Mouse (Mus musculus) mouse trophoblast stem cell (cell line): ENCODE results near the gene Ano9.

ENCODE experiments used
- in situ Hi-C, 2 experiments: fragments of 300-500 bp; cut with MseI, MboI; formaldehyde crosslinking; loops; 2 replicates in 1 of 2; 3 replicates in 1 of 2; pipeline ENCODE4 v1.15.1; 2025

The Ano9 gene

GRCm38 (mm10) chr7:141063353-141063752 lies 54.3 kb downstream of the Ano9 start:
- in situ Hi-C loops, result no loop called here

DNA sequence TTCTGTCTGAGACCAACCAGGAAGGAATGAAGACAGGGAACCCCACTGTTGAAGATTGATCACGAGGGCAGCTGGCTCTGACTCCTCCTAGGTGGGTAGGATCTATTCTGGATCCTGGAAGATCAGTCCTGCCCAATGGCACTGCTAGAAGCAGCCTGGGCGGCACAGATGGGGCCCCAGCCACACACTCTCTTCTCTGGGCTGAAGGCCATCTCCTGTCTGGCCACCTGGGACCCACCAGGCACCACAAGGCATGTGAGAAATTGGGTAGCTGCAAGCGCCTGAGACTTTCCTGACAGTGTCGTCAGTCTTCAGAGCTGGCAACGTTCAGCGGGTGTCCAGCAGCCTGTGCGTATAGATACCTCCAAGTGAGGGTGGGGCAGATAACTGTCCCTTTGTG lies 55.1 kb downstream of the Ano9 start:
- in situ Hi-C loops, result no loop called here

- in situ Hi-C loops, result no loop called here
Observed at GRCm38 (mm10) chr7:141061269-141061692, 56.3 kb downstream of the Ano9 start.

DNA sequence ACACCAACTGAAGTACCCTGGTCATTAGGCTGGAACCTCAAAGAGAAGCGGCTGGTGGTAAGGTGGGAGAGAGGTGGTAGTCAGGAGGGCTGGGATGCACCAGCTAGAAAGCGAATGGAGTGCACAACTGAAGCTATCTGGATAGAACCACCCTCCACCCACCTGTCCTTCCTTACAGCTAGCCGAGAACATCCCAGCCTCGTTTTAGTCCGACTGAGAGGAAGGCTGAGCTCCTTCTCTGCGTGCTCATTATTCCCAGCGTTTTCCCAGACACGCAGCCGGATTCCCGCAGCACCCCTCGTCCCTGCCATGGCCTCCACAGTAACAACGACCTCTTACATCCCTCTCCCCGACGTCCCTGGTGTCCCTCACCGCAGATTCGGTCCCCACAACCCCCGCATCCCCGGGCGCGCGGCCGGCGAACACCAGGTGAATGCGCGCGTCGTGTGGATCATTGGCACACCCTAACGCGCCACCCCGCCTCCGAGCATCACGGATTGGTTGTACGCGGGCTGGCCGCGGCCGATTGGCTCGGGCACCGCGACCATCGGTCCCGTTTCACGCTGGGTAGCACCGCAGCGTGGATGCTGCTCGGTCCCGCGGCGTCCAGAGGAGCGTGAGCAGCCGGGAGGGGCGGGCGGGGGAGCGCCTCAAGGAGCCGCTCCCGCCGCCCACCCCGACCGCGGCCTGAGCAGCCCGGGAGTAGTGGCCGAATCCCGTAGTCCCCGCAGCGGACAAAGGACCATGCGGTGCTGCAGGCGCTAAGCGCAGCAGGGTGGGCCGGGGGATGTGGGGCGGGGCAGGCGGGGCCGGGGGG lies 57.0 kb downstream of the Ano9 start, which contains the start of gene B4galnt4:
Gene B4galnt4, plus strand, starts transcription at position 679 of the 817 bp plus-strand sequence.
- in situ Hi-C loops, result no loop called here

- in situ Hi-C loops, result no loop called here
Observed at GRCm38 (mm10) chr7:141059929-141060328, 57.7 kb downstream of the Ano9 start.

- in situ Hi-C loops, result no loop called here
Observed at GRCm38 (mm10) chr7:141058601-141059341, 58.8 kb downstream of the Ano9 start.

DNA sequence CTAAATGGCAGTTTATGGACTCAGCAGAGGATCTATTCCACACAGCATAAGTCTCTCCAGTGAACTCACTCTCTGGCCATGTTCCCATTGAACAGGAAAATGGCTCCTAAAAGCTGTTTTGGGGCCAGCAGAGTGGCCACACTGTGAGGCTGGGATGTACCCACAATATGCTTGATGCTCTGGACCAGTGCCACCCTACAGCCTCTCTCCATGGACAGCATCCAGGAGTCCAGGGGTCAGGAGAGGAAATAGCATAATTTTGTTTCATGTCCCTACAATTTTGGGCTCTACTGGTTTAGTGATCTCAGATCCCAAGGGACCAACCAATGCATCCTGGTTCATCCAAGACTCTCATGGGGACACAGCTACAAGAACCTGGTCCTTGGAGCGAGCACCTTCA lies 60.1 kb downstream of the Ano9 start:
- in situ Hi-C loops, result no loop called here

- in situ Hi-C loops, result no loop called here
Observed at GRCm38 (mm10) chr7:141056976-141057375, 60.6 kb downstream of the Ano9 start.

DNA sequence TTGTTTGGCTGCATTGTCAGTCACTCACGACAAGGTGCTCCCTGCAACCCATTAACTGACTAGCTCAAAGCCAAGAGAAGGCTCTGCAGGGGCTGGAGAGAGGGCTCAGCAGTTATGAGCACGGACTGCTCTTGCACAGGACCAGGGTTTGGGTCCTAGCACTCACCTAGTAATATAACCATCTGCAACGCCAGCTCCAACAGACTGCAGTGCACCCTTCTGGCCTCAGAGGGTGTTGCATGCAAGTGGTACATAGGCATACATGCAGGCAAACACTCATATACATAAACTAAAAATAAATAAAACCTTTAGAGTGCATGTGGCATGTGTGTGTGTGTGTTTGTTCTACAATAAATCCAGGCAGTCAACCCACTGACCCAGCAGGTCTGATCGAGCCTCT lies 61.8 kb downstream of the Ano9 start:
- in situ Hi-C loops, result no loop called here

- in situ Hi-C loops, result no loop called here
Observed at GRCm38 (mm10) chr7:141052421-141052820, 65.2 kb downstream of the Ano9 start.

DNA sequence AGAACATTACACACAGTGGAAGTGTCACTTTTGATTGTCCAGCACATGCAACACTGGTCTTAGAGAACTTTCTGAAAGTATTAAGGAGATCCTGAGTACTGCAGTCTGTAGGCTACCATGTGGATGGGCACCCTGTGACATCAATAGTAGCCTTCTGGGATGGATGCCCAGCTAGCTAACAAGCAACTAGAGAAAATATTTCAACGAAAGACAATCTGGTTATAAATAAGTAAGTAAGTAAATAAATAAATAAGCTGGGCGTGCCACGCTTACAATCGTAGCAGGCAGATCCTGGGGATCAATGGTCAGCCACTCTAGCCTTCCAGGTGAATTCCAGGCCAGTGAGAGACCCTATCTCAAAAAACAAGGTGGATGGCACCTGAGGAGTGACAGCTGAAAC lies 65.6 kb downstream of the Ano9 start:
- in situ Hi-C loops, result no loop called here
